ENCODE assay signal across 9 mouse cellular contexts in the genomic region with DNA sequence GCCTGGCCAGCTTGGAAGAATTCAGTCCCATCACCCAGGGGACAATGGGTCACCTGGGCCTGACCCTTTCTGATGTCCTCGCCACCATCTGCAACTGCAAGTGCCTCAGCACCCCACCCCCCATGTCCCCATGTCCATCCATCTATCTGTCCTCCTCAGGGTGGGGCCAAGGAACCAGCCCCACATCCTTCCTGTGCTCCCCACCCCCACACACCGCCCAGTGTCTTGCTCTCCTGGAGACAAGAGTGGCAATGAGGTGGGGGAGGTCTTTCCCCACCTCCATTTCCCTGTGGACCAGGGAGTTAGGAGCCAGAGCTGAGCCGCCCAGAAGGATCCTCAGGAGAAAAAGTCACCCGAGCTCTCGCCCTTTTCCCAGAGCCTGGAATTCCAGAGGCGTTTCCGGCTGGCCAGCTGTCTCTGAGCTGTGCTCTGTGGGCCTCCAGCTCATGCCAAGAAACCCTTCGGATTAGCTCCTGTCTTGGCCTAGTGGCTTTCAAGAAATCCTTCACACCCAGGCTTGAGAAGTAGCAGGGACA. TPM values are rescaled to one million over a fixed set of nuclear protein-coding genes. Genes with fewer than 3 reads are reported as not detected.
DNase-seq lines count a peak whose midpoint lies in the region; ATAC-seq lines count a peak whose summit lies in the region.
"Had no signal": no experiment of that assay in that cellular context is flagged by ENCODE, and none has a peak within 500 bp of the region (broad histone marks: within the 10 kb centered on the region; RNA-seq: fewer than 3 reads in every experiment).

No protein-coding gene starts in this region.

- H3K36me3 ChIP-seq in embryonic facial prominence, embryonic 10.5 days (replicated peaks), result no peaks in the 10 kb centered on the region
- H3K36me3 ChIP-seq in heart, embryonic 16.5 days (ENCODE audit: control insufficient read depth, insufficient read depth), result no peaks in the 10 kb centered on the region

- peaks cover 81% of the 10 kb centered on the region for H3K4me1 ChIP-seq in embryonic facial prominence, embryonic 10.5 days
- H3K4me1 ChIP-seq in heart, embryonic 16.5 days (ENCODE audit: control insufficient read depth, insufficient read depth, low read length), result peaks cover 39% of the 10 kb centered on the region

- H3K9ac ChIP-seq in heart, embryonic 16.5 days (ENCODE audit: low read length), result 0 out of 2 replicates have a peak overlapping the region, but pooled peaks have one; percentile 10

- peaks cover 8% of the 10 kb centered on the region for H3K27me3 ChIP-seq in embryonic facial prominence, embryonic 10.5 days (replicated peaks; ENCODE audit: low read depth, poor library complexity, severe bottlenecking)
- no peaks in the 10 kb centered on the region for H3K27me3 ChIP-seq in heart, embryonic 16.5 days (ENCODE audit: control insufficient read depth, insufficient read depth, low read length)
- H3K27me3 ChIP-seq: Patski had no signal

- DNase-seq in 3T3-L1 (ENCODE audit: low read depth, low spot score), result peak; percentile 81
- peak; percentile 40 for DNase-seq in embryonic facial prominence, embryonic 10.5 days (ENCODE audit: low spot score)
- DNase-seq in kidney, postnatal 10 days, result peak; percentile 87
- DNase-seq in lung, postnatal 4 days, result peak; percentile 82 to 90
- DNase-seq in urinary bladder, adult 2 months (ENCODE audit: low spot score), result no peak
- DNase-seq in frontal cortex, adult 2 months (ENCODE audit: extremely low spot score in 1 of 2, low spot score in 1 of 2), result no peak
- no peak for DNase-seq in right cerebral cortex, postnatal 4 days

- peak overlapping the region; percentile 88 for H3K27ac ChIP-seq in embryonic facial prominence, embryonic 10.5 days (replicated peaks)
- H3K27ac ChIP-seq in heart, embryonic 16.5 days (ENCODE audit: low read length), result peak overlapping the region; percentile 91

- no peak overlapping the region for H3K4me2 ChIP-seq in heart, embryonic 16.5 days (ENCODE audit: low read depth, low read length)

- H3K9me3 ChIP-seq in embryonic facial prominence, embryonic 10.5 days, result peaks cover 5% of the 10 kb centered on the region; the same call in 1 of the 2 replicates
- no peaks in the 10 kb centered on the region for H3K9me3 ChIP-seq in heart, embryonic 16.5 days (replicated peaks; ENCODE audit: control insufficient read depth, low read length)

- 26% methylated on average over 8 of the region's 8 CpGs for WGBS in embryonic facial prominence, embryonic 10.5 days
- WGBS in heart, embryonic 16.5 days, result 35% methylated on average over 8 of the region's 8 CpGs

- peak overlapping the region; percentile 2; the same call in 1 of the 2 replicates for H3K4me3 ChIP-seq in embryonic facial prominence, embryonic 10.5 days
- H3K4me3 ChIP-seq in heart, embryonic 16.5 days (ENCODE audit: low read length), result no peak overlapping the region

- ATAC-seq in heart, embryonic 16.5 days (replicated peaks; ENCODE audit: extremely low read depth, insufficient read depth, low FRiP score), result peak; percentile 52
- ATAC-seq: Patski had no signal

RNA-seq across cellular contexts. Expression of gene Cdc42ep1, which starts 6.3 kb away (rescaled TPM):
- 19.9 and 20.8 TPM in 2 replicates for polyA plus RNA-seq in embryonic facial prominence, embryonic 10.5 days (2016; fragmentation: Nextera tagmentation; extraction: Ambion mirVana)
- 29.4 and 38.7 TPM in 2 replicates for polyA plus RNA-seq in heart, embryonic 16.5 days (2015; fragmentation: Nextera tagmentation; extraction: Ambion mirVana)
- 21.0 and 21.6 TPM in 2 replicates for polyA plus RNA-seq in urinary bladder, adult 2 months (2012; rRNA removed)
- polyA plus RNA-seq in frontal cortex, adult 2 months (2012; rRNA removed), result 18.5 and 20.1 TPM in 2 replicates

RNA-seq across cellular contexts. Expression of gene Lgals2, which starts 19.2 kb away (rescaled TPM):
- polyA plus RNA-seq in embryonic facial prominence, embryonic 10.5 days (2016; fragmentation: Nextera tagmentation; extraction: Ambion mirVana), result not detected in 2 replicates
- polyA plus RNA-seq in heart, embryonic 16.5 days (2015; fragmentation: Nextera tagmentation; extraction: Ambion mirVana), result 2.2 TPM in 1 of 2 replicates, not detected in the other
- 1.3 and 2.1 TPM in 2 replicates for polyA plus RNA-seq in urinary bladder, adult 2 months (2012; rRNA removed)
- 0.74 and 2.0 TPM in 2 replicates for polyA plus RNA-seq in frontal cortex, adult 2 months (2012; rRNA removed)

RNA-seq across cellular contexts. Expression of gene Card10, which starts 33.3 kb away (rescaled TPM):
- polyA plus RNA-seq in embryonic facial prominence, embryonic 10.5 days (2016; fragmentation: Nextera tagmentation; extraction: Ambion mirVana), result 3.3 and 4.3 TPM in 2 replicates
- polyA plus RNA-seq in heart, embryonic 16.5 days (2015; fragmentation: Nextera tagmentation; extraction: Ambion mirVana), result 6.3 and 7.4 TPM in 2 replicates
- 8.6 and 9.5 TPM in 2 replicates for polyA plus RNA-seq in urinary bladder, adult 2 months (2012; rRNA removed)
- polyA plus RNA-seq in frontal cortex, adult 2 months (2012; rRNA removed), result 11.2 and 12.0 TPM in 2 replicates

RNA-seq across cellular contexts. Expression of gene Gga1, which starts 40.8 kb away (rescaled TPM):
- 52.0 and 53.5 TPM in 2 replicates for polyA plus RNA-seq in embryonic facial prominence, embryonic 10.5 days (2016; fragmentation: Nextera tagmentation; extraction: Ambion mirVana)
- 44.9 and 48.9 TPM in 2 replicates for polyA plus RNA-seq in heart, embryonic 16.5 days (2015; fragmentation: Nextera tagmentation; extraction: Ambion mirVana)
- 53.5 and 56.7 TPM in 2 replicates for polyA plus RNA-seq in urinary bladder, adult 2 months (2012; rRNA removed)
- 69.5 and 70.8 TPM in 2 replicates for polyA plus RNA-seq in frontal cortex, adult 2 months (2012; rRNA removed)

Comparison
In these comparisons a context has a peak if more than half of its experiments do, and no peak if none do; other contexts are left out.
1. DNase-seq: peak in 3T3-L1 (single experiment), embryonic facial prominence, embryonic 10.5 days (single experiment), kidney, postnatal 10 days (single experiment) and lung, postnatal 4 days (2 of 2); none in urinary bladder, adult 2 months (single experiment), frontal cortex, adult 2 months (0 of 2) and right cerebral cortex, postnatal 4 days (single experiment).